Mouse (Mus musculus) left cerebral cortex, adult 2 months (tissue): ENCODE measurements around the gene Gm38655. TPM values are rescaled to one million over a fixed set of nuclear protein-coding genes. Genes with fewer than 3 reads are reported as not detected.
"Not testable (repeated sequence)": the region's sequence is repeated elsewhere in the genome, so short reads cannot be mapped to it uniquely, and the experiment has no call there.

Experiments used
- DNase-seq, 2 experiments: peaks; one replicate each; pipeline ENCODE4 v3.0.0; 2021 to 2022; ENCODE audit warnings: low spot score in 2 of 2, mixed read lengths in 1 of 2; ENCODE audit errors: extremely low spot score in 1 of 2
- H3K27ac ChIP-seq: fragments of 200-600 bp; 2 replicates; pipeline ENCODE4 v1.8.1; 2022
- H3K4me3 ChIP-seq: fragments of 200-600 bp; 2 replicates; pipeline ENCODE4 v1.8.1; 2022
- CTCF ChIP-seq: fragments of 200-600 bp; IDR thresholded peaks from 2 replicates; pipeline ENCODE4 v1.8.1; 2022; ENCODE audit warnings: antibody characterized with exemption, mild to moderate bottlenecking, moderate library complexity
- intact Hi-C: fragments of 180-260 bp; cut with DNase I; formaldehyde crosslinking; loops from one replicate; pipeline ENCODE4 v1.15.1; 2025
- total RNA-seq, 2 experiments: library from RNA; stranded (reverse); gene quantifications; 2 replicates each; pipeline ENCODE4 v1.2.3; 2021

The Gm38655 gene
- total RNA-seq, 2 experiments from 2014 or later, result not detected

GRCm38 (mm10) chr17:25165970-25166671 is 9.2 kb downstream of the Gm38655 start:
- DNase-seq, result no peak
- no peak overlapping the region for H3K4me3 ChIP-seq
- TF ChIP-seq CTCF, result no peak

DNA sequence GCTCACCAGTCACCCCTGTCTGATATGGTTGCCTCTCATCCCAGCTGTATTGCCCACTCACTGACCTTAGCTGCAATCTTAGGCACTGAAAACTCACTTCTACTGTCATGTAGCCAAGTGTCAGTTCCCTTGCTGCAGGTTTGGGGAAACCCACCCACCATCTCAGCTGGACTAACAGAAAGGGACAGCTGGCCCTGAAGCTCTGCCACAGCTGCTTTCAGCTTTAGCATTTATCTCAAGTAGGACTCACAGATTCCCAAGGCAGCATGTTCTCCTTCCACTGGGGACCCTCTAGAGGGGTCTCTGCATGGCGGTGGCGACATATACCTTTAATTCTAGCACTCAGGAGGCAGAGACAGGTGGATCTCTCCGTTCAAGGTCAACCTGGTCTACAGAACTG is 10.5 kb downstream of the Gm38655 start:
- H3K4me3 ChIP-seq, result no peak overlapping the region
- intact Hi-C loops, result no loop called here
- H3K27ac ChIP-seq, result no peak overlapping the region
- no peak for DNase-seq
- no peak for TF ChIP-seq CTCF

More at GRCm38 (mm10) chr17:25165970-25166671, 9.2 kb downstream of the Gm38655 start:
- H3K27ac ChIP-seq, result no peak overlapping the region
- intact Hi-C loops, result no loop called here

- intact Hi-C loops, result no loop called here
- no peak overlapping the region for H3K27ac ChIP-seq
- DNase-seq, result no peak
- no peak overlapping the region for H3K4me3 ChIP-seq
- TF ChIP-seq CTCF, result no peak
These were observed 11.9 kb downstream of the Gm38655 start for GRCm38 (mm10) chr17:25163387-25163786.

DNA sequence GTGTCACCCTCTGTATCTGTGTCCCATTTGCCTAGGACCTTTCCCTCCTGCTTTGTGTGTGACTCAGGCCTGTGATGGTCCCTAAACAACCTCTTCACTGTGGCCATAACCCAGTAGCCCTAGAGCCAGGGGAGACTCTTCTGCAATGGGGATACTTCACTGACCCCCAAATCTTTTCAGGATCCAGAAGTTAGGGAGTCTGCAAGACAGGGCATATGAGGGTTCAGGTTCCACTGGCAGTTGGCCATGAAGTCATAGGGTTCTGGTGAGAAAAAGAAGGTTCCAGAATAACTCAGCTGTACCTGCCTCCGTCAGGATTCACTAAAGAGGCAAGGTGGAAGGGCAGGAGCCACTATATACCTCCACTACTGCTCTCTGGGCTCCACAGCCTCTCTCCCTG is 13.1 kb downstream of the Gm38655 start, which contains the start of gene Ccdc154:
Gene Ccdc154, plus strand, starts transcription at position 301 of the 400 bp plus-strand sequence.
- intact Hi-C loops, result no loop called here
- H3K27ac ChIP-seq, result no peak within 1 kb of the TSS
- TF ChIP-seq CTCF, result no peak
- no peak for DNase-seq
- H3K4me3 ChIP-seq, result no peak within 1 kb of the TSS

- intact Hi-C loops, result no loop called here
These were observed 35.3 kb downstream of the Gm38655 start for GRCm38 (mm10) chr17:25139960-25140359.

DNA sequence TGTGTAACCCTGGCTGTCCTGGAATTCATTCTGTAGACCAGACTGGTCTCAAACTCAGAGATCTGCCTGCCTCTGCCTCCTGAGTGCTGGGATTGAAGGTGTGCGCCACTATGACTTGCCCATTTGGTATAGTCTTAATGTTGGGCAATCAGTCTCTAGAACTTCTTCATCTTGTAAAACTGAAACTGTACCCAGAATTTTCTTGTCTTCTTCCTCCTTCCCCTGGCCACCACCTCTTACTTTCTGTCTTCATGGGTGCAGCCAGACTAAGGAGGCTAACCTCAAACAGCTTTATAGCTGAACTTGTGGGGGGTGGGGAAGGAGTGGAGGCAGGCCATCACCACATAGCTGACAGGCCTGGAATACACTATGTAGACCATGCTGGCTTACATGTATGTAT is 36.5 kb downstream of the Gm38655 start:
- Histone ChIP-seq H3K27ac (no peak overlapping the region), H3K4me3 (no peak overlapping the region)
- DNase-seq, result no peak
- no peak for TF ChIP-seq CTCF
- intact Hi-C loops, result no loop called here

More at GRCm38 (mm10) chr17:25139960-25140359, 35.3 kb downstream of the Gm38655 start:
- Histone ChIP-seq H3K4me3 (no peak overlapping the region), H3K27ac (no peak overlapping the region)
- peak; percentile 41 for TF ChIP-seq CTCF
- no peak for DNase-seq

GRCm38 (mm10) chr17:25135622-25136021 is 39.6 kb downstream of the Gm38655 start:
- Histone ChIP-seq H3K4me3 (no peak overlapping the region), H3K27ac (no peak overlapping the region)
- no peak for DNase-seq
- intact Hi-C loops, result no loop called here
- TF ChIP-seq CTCF, result no peak

DNA sequence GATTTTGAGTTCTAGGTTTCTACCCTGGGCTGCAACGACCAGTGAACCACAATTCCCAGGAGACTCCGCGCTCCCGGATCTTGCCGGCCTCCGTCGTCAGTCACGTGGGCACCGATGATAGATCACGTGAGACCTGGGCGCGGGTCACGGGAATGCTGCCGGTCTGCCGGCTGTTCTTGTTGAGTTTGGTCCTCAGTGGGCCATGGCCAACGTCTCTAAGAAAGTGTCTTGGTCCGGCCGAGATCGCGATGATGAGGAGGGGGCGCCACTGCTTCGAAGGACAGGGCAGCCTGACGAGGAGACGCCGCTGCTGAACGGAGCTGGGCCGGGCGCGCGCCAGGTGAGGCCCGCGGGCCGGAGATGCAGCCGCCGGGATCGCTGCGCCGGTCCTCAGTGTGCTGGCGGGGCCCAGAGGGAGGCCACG is 42.0 kb downstream of the Gm38655 start, which contains the start of gene Clcn7:
Gene Clcn7, plus strand, starts transcription at position 117 of the 424 bp plus-strand sequence.
- Histone ChIP-seq H3K27ac (peak within 1 kb of the TSS; percentile 81), H3K4me3 (peak within 1 kb of the TSS; percentile 99)
- intact Hi-C loops, result loop anchor here (1.0 kb wide), 1 partner anchor 51 kb away; the partner anchor contains the start of gene BC003965
- TF ChIP-seq CTCF, result no peak
- DNase-seq, result peak; percentile 94 to 96

DNA sequence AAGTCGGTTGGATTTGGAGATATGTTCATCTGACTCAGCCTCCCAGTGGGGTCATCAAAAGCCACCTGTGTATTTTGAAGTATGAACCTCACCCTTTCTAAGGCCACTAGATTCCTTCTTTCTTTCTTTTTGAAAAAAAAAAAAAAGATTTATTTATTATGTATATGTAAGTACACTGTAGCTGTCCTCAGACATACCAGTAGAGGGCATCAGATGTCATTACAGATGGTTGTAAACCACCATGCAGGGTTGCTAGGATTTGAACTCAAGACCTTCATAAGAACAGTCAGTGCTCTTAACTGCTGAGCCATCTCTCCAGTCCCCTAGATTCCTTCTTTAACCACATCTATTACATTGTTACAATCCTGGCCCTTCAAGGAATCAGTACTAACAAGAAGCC is 45.2 kb downstream of the Gm38655 start:
- intact Hi-C loops, result no loop called here

DNA sequence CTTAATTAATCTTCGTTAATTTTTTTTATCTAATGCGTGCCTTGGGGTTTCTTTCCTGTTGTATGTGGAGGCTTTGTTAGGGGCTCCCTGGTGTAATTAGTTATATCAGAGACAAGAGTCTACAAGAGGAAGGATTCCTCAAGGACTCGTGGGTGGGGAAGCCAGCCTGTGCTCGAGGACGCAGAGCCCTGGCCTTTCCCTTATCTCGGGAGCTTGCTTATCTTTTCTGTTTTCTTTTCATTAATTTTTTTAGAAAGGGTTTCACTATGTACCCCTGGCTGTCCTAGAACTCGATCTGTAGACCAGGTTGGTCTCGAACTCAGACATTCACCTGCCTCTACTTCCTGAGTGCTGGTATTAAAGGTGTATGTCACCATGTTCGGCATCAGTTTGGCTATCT is 47.6 kb downstream of the Gm38655 start:
- no peak overlapping the region for H3K4me3 ChIP-seq
- no peak for TF ChIP-seq CTCF
- H3K27ac ChIP-seq, result no peak overlapping the region
- DNase-seq, result no peak
- intact Hi-C loops, result no loop called here

More for the DNA sequence above, 45.2 kb downstream of the Gm38655 start:
- Histone ChIP-seq H3K27ac (no peak overlapping the region), H3K4me3 (no peak overlapping the region)
- TF ChIP-seq CTCF, result peak; percentile 20
- no peak for DNase-seq

GRCm38 (mm10) chr17:25127079-25127478 is 48.2 kb downstream of the Gm38655 start:
- intact Hi-C loops, result no loop called here
- no peak for DNase-seq
- no peak overlapping the region for H3K4me3 ChIP-seq

DNA sequence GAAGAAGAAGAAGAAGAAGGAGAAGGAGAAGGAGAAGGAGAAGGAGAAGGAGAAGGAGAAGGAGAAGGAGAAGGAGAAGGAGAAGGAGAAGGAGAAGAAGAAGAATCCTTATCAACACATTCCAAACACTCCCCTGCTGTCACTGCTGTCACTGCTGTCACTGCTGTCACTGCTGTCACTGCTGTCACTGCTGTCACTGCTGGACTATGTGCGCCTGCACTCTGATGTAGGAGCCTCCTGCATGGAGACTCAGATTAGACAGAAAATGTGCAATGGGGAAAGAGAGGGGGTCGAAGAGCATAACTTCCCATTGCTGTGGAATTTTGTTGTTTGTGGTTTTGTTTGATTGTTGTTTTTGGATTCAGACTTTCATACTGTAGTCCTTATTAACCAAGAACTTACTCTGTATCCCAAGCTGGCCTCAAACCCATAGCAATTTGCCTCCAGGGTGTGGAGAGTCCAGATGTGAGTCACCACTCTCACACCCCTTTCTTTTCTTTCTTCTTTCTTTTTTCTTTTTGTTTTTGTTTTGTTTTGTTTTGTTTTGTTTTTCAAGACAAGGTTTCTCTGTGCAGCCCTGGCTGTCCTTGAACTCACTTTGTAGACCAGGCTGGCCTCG is 49.7 kb downstream of the Gm38655 start:
- DNase-seq, H3K4me3 ChIP-seq, intact Hi-C loops, H3K27ac ChIP-seq: not testable (repeated sequence)

More at GRCm38 (mm10) chr17:25127079-25127478, 48.2 kb downstream of the Gm38655 start:
- TF ChIP-seq CTCF, result no peak
- H3K27ac ChIP-seq, result no peak overlapping the region
